Mouse (Mus musculus) lung, postnatal 0 days (tissue): ENCODE data around the gene Cpxm1.

Experiments
- CTCF ChIP-seq: IDR thresholded peaks from 2 replicates; pipeline ENCODE4 v1.5.1; 2016; ENCODE audit warnings: antibody characterized with exemption, mild to moderate bottlenecking
- EP300 ChIP-seq: IDR thresholded peaks from 2 replicates; pipeline ENCODE4 v1.6.1; 2016; ENCODE audit warnings: antibody characterized with exemption, mild to moderate bottlenecking, control low read depth

DNA sequence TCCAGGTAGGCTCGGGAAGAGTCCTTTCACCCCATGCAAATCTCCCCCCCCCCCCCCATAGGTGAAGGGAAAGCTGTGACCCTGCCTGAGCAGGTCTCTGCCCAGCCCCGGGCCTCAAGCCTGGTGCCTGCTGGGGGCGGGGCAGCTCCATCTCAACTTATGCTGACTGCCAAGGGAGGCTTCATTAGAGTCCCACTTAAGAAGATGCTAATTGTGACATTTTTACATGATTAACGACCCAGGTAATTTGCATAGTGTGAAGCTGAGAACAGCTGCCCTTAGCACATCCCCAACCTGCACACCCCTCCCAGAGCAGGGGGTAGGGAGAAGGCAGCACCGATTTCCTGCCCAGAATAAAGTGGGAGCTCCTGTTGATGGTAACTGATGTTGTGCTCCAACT, 38.5 kb downstream of the Cpxm1 start:
- TF ChIP-seq CTCF (no peak), EP300 (no peak)
